Mouse (Mus musculus) gastrocnemius, postnatal 10 days (tissue): Measurements from ENCODE around the gene Ly9. TPM values are rescaled to one million over a fixed set of nuclear protein-coding genes. Genes with fewer than 3 reads are reported as not detected.

Experiments used
- DNase-seq: peaks from one replicate; pipeline ENCODE4 v3.0.0; 2021; ENCODE audit warnings: mixed read lengths
- long read RNA-seq, 2 experiments: library from polyadenylated mRNA; stranded (forward); transcript quantifications; one replicate each; pipeline ENCODE4 v2.0.0; 2021
- total RNA-seq, 2 experiments: library from RNA; stranded (reverse); gene quantifications; 2 replicates each; pipeline ENCODE4 v1.2.3; 2021

Ly9 gene
- total RNA-seq = under 1 TPM; 0.23 to 0.50 TPM
- long read RNA-seq, experiment 1 = 0 reads
- long read RNA-seq, experiment 2 = 0 reads

- DNase-seq = no peak
These were observed at the start of gene Ly9 for GRCm38 (mm10) chr1:171607176-171607575. TSS of gene Ly9 (minus strand) at chr1:171607410.

GRCm38 (mm10) chr1:171652734-171653133 lies 45.5 kb upstream of the Ly9 start, which contains the start of gene Slamf7:
TSS of gene Slamf7 (minus strand) at chr1:171653035.
- no peak for DNase-seq

- DNase-seq = no peak
These were observed 41.6 kb upstream of the Ly9 start for GRCm38 (mm10) chr1:171648840-171649239.

GRCm38 (mm10) chr1:171647716-171648115 lies 40.5 kb upstream of the Ly9 start:
- no peak for DNase-seq

- no peak for DNase-seq
These were observed 39.3 kb upstream of the Ly9 start for GRCm38 (mm10) chr1:171646429-171646940.

GRCm38 (mm10) chr1:171643612-171644011 lies 36.4 kb upstream of the Ly9 start:
- DNase-seq = no peak

- DNase-seq = no peak
These were observed 33.6 kb upstream of the Ly9 start for GRCm38 (mm10) chr1:171640796-171641195.

GRCm38 (mm10) chr1:171638686-171639085 lies 31.5 kb upstream of the Ly9 start:
- no peak for DNase-seq

GRCm38 (mm10) chr1:171637101-171637500 lies 29.9 kb upstream of the Ly9 start:
- DNase-seq = no peak

- no peak for DNase-seq
These were observed 28.5 kb upstream of the Ly9 start for GRCm38 (mm10) chr1:171635696-171636095.

GRCm38 (mm10) chr1:171631447-171631846 lies 24.2 kb upstream of the Ly9 start:
- no peak for DNase-seq

- no peak for DNase-seq
These were observed 23.7 kb upstream of the Ly9 start for GRCm38 (mm10) chr1:171630912-171631311.

GRCm38 (mm10) chr1:171630041-171630440 lies 22.8 kb upstream of the Ly9 start:
- DNase-seq = no peak

- no peak for DNase-seq
These were observed 22.0 kb upstream of the Ly9 start for GRCm38 (mm10) chr1:171629168-171629567.

GRCm38 (mm10) chr1:171627801-171628200 lies 20.6 kb upstream of the Ly9 start:
- no peak for DNase-seq

- no peak for DNase-seq
These were observed 12.9 kb upstream of the Ly9 start for GRCm38 (mm10) chr1:171620091-171620490.

GRCm38 (mm10) chr1:171619645-171620044 lies 12.4 kb upstream of the Ly9 start:
- DNase-seq = no peak

- no peak for DNase-seq
These were observed 11.8 kb upstream of the Ly9 start for GRCm38 (mm10) chr1:171619001-171619400.

GRCm38 (mm10) chr1:171616881-171617515 lies 9.8 kb upstream of the Ly9 start:
- DNase-seq = no peak

GRCm38 (mm10) chr1:171613962-171614361 lies 6.8 kb upstream of the Ly9 start:
- DNase-seq = no peak

- no peak for DNase-seq
These were observed 3.6 kb upstream of the Ly9 start for GRCm38 (mm10) chr1:171610781-171611180.

- no peak for DNase-seq
These were observed 2.8 kb upstream of the Ly9 start for GRCm38 (mm10) chr1:171610026-171610425.

- DNase-seq = no peak
These were observed 554 bp downstream of the Ly9 start for GRCm38 (mm10) chr1:171606656-171607055.

- DNase-seq = no peak
These were observed 2.5 kb downstream of the Ly9 start for GRCm38 (mm10) chr1:171604686-171605085.
